Mouse (Mus musculus) left cerebral cortex, postnatal 10 days (tissue): Measurements from ENCODE around the gene Tmem214. TPM values are rescaled to one million over a fixed set of nuclear protein-coding genes. Genes with fewer than 3 reads are reported as not detected.

Source experiments
- DNase-seq, 2 experiments: peaks; one replicate each; pipeline ENCODE4 v3.0.0; 2021 to 2022; ENCODE audit warnings: low spot score in 2 of 2, mixed read lengths in 1 of 2; ENCODE audit errors: extremely low spot score in 1 of 2
- intact Hi-C: fragments of 180-260 bp; cut with DNase I; formaldehyde crosslinking; loops from one replicate; pipeline ENCODE4 v1.15.1; 2025
- total RNA-seq, 2 experiments: library from RNA; stranded (reverse); gene quantifications; 2 replicates each; pipeline ENCODE4 v1.2.3; 2021

Gene Tmem214
- total RNA-seq, 2 experiments from 2014 or later, result 61.3 to 66.5 TPM

DNA sequence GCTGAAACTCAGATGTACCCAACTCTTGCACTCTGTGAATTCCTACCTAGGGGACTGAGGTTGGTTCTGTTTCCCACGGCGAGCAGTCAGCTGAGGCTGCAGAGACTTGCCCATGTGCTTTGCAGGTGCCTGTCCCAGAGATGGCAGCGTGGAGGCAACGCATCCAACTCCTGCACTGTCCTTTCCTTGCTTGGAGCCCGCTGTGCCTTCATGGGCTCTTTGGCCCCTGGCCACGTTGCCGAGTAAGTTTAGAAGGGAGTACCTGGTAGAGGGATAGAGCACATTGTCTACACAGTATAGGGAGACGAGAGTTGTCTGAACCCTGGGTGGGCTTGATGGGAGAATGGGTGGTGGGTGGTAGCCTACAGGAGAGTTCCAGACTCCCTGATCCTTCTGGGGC, 56.8 kb downstream of the Tmem214 start:
- DNase-seq, result no peak
- intact Hi-C loops, result loop anchor here (10.0 kb wide), 1 partner anchor 710 kb away; no protein-coding TSS in a partner anchor

DNA sequence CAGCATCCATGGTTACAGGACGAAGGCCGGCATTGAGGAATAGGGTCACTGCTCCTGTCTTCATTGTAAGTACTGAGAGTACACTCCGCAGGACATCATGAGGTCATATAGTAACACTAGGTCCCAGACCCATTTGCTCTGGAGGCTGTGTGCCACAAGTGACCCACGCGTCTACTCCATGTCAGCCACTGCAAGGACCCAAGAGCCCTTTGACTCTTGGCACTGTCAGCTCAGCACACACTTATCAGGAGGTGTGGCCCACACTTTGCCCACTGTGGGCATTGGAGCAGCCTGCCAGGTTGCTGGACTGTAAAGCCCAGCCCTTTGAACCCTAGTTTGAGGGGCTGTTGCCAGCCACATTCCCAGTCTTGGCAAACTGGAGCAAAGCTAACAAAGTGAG, 57.4 kb downstream of the Tmem214 start:
- DNase-seq, result no peak
- intact Hi-C loops, result loop anchor here (10.0 kb wide), 1 partner anchor 710 kb away; no protein-coding TSS in a partner anchor

DNA sequence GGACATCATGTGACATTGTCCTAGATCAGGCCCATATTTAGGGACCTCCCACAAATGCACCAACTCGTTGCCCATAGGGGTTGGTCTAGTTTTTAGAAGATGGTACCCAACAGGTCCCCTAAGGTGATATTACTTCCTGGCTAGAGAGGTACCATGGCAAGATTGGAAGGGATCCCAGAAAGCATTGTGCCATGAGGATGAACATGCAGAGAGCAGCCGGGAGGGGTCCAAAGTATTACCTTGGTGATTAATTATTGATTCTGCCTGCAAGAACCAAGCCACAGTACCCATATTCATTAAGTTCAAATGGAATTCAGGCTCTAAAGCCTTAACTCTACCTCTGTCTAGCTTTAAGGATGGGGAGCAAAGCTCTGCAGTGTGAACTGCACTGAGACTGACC, 58.3 kb downstream of the Tmem214 start:
- intact Hi-C loops, result loop anchor here (10.0 kb wide), 1 partner anchor 711 kb away; no protein-coding TSS in a partner anchor
- no peak for DNase-seq

DNA sequence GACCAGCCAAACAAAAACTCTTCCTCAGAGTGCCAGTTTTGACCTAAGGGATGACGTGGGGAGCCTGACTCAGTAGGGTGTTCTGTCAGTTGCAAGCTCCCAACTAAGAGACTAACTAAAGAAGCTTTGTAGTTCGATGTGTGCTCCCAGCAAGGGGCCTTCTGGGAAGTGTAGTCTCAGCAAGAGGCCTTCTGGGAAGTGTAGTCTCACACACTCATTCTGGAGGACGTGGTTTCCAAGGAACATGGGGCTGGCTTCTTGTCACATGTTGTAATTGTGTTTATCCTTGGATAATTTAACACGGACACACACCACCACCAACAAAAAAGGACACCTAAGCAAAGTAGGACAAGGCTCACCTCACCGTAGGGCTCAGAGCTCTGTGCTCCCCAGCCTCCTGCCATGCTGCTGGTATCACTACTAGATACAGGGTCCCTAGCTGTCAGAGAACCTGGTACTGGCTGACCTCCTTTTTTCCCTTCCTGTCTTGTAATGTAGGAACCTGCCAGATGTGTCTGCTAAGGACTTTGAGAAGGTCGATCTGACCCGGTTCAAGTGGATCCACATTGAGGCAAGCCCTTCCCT, 60.2 kb downstream of the Tmem214 start:
- DNase-seq, result no peak
- intact Hi-C loops, result loop anchor here (10.0 kb wide), 1 partner anchor 713 kb away; no protein-coding TSS in a partner anchor

Other genes starting within 250 kb of the Tmem214 start
- 10 to 100 TPM; 27.3 to 29.3 TPM for gene Slc35f6, start 220.1 kb upstream of the Tmem214 start, total RNA-seq
- gene Cenpa, start 201.2 kb upstream of the Tmem214 start, total RNA-seq, result 1 to 10 TPM; 6.1 to 7.6 TPM
- gene Dpysl5, start 156.4 kb upstream of the Tmem214 start, total RNA-seq, result 100 to 1,000 TPM; 354 to 401 TPM
- gene Mapre3, start 53.4 kb upstream of the Tmem214 start, total RNA-seq, result 100 to 1,000 TPM; 191 to 193 TPM
- gene Agbl5, start 20.7 kb downstream of the Tmem214 start, total RNA-seq, result 10 to 100 TPM; 19.5 to 22.2 TPM
- gene Ost4, start 39.8 kb downstream of the Tmem214 start, total RNA-seq, result 100 to 1,000 TPM in 1 of 2 experiments, 10 to 100 TPM in 1; 98.0 to 102 TPM
- 1 to 10 TPM; 5.1 to 5.5 TPM for gene Emilin1, start 45.4 kb downstream of the Tmem214 start, total RNA-seq
- 1 to 10 TPM; 7.3 to 8.0 TPM for gene Khk, start 53.4 kb downstream of the Tmem214 start, total RNA-seq
- gene Cgref1, start 77.6 kb downstream of the Tmem214 start, total RNA-seq, result 10 to 100 TPM; 61.1 to 62.5 TPM
- 100 to 1,000 TPM; 116 to 122 TPM for gene Preb, start 92.3 kb downstream of the Tmem214 start, total RNA-seq
- under 1 TPM; 0.08 to 0.24 TPM for gene Tcf23, start 100.7 kb downstream of the Tmem214 start, total RNA-seq
- gene Atraid, start 180.3 kb downstream of the Tmem214 start, total RNA-seq, result 10 to 100 TPM; 72.4 to 77.2 TPM
- gene Slc5a6, start 180.9 kb downstream of the Tmem214 start, total RNA-seq, result 10 to 100 TPM; 15.3 to 16.5 TPM
- 10 to 100 TPM; 21.5 to 25.4 TPM for gene Cad, start 186.8 kb downstream of the Tmem214 start, total RNA-seq
- gene Dnajc5g, start 238.3 kb downstream of the Tmem214 start, total RNA-seq, result not detected
- gene Slc30a3, start 240.2 kb downstream of the Tmem214 start, total RNA-seq, result 100 to 1,000 TPM; 101 to 118 TPM
- gene Trim54, start 248.7 kb downstream of the Tmem214 start, total RNA-seq, result under 1 TPM; 0.86 to 0.97 TPM